Mouse (Mus musculus) adrenal gland, postnatal 25 days (tissue): ENCODE measurements at regions not wholly inside any gene's neighbourhood (a gene's known extent, or its start where the extent isn't known, plus 50 kb on each side); places are given as distances from the start of the nearest gene placed in this dataset.

Experiments
- DNase-seq: peaks from one replicate; pipeline ENCODE4 v3.0.0; 2021; ENCODE audit warnings: mixed read lengths

DNA sequence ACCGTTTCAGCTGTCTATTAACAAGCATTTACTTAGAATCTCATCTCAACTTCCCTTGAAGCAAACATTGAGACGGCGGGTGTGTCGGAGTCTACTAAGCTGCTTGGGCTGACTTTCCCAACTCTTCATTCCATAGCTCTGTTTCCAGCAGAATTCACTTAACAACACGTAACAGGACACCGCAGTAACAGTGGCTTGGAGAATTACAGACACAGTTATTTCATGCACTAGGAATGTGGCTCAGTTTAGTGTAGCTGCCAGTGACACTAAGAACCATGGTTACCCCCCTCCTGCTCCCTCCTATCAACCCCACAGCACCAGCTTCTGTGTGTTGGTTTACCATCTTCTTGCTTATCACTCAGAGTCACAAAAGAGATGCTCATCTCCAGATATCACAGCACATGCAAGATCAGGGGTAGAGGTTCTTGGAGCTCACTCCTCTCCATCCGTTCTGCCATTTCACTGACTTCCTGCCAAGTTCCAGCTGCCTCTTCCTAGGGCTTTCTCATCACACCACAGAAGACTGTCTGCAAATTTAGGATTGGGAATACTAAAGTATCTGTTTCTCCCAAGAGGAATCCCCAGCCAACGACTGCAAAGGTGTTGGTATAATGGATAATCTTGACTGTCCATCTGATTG is 90.7 kb downstream of the Banf2 start:
- DNase-seq, result no peak

DNA sequence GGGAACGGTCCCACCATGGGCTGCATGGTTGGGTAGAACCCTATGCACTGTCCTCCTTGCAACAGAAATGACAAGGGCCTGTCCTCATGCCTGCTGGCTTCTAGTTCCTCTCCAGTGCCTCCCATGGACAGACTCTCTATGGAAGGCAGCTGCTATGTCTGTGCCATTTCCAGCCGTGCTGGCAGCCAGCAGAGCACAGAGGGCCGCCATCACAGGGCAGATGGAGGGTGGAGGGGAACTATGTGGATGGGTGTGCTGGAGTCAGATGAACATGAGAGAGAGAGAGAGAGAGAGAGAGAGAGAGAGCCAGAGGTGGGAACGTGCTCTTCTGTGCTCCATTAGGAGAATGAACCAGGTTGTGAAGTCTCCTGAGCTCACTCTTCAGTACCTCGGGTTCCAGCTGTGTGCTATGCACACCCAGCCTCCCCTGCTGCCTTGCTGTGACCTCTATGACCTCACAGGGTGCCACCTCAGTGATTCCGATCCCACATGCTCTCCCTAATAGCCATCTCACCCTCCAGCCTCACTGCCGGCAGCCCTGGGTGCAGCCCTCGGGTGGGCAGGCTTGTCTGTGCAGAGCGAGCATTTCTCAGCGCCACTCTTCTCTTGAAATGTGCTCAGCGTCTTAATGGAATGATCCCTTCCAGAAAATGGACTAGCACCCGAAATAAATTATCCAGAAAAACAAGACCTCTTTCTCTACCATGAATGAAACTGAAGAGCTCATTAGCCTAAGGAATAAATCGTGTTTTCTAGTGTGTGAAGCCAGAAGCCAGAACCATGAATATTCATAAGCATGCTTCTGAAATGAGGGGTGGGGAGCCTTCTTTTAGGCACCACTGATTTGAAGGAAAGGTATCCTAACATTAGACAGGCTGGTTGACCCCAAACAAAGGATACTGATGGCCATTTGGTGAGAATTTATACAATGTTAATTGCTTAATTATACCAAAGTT is 94.5 kb downstream of the Banf2 start:
- DNase-seq, result no peak

DNA sequence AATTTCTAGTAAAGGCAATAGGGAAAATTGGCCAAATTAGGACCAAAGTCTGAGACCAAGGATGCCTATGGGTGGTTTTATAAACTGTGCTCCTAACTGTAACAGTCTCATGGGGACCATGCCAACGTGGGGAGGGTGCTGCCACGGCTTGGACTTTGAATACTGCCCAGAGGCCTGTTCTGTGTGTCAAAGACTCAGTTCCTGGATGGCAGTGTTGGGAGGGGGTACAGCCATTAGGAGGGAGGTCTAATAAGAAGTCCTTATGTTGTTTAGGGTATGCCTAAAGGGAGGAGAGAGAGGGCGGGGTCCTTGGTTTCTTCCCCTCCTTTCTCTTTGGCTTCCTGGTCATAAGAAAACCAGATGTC is 95.2 kb downstream of the Banf2 start:
- DNase-seq, result no peak

DNA sequence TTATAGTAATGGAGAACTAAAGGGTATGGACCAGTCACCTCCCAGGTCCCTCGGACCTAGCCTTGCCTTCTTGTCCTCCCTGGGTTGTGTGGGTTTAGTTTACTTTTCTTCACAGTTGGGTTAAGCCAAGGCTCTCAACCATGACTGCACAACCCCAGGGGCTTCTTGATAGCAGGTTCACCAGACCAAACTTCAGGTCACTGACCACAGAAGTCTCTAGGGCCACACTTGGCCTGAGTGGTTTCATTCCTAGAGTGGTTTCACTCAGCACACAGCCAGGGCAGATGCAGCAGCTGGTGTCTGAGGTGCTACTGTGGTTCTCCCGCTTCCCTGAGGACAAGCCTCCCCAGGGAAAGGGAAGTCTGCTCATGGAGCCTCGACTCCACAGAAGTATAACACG is 95.7 kb downstream of the Banf2 start:
- DNase-seq, result no peak

DNA sequence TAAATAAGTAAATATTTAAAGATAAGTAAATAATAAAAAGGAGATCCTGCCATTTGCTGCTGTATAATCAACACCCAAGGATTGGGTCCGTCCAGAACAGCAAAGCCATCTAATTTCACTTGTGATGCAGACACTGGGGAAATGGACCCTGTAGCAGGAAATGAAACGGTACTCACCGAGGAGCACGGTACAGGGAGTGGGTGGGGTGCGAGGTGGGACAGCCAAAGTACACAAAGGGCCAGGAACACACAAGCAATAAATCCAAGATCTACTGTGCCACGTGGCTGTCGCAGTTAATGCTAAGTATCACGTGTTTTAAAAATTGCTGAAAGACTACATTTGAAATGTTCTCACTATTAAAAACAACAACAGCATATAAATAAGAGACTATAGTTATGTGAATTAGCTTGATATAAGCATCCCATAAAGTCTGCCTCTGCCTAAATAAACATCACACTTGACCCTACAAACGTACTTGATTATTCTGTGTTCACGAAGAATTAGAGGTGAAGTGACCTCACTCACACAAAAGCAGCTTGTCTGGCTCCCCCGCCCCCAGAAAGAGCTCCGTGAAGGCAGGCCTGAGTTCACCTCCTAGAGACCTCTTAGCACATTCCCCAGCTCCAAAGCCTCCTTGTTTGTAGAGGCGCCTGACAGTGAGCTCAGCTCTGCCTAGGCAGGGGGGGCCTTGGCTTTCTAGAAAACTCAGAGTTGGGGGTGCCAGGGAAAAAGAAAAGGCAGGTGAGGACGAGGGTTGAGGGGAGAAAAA is 101.1 kb downstream of the Banf2 start:
- DNase-seq, result no peak

DNA sequence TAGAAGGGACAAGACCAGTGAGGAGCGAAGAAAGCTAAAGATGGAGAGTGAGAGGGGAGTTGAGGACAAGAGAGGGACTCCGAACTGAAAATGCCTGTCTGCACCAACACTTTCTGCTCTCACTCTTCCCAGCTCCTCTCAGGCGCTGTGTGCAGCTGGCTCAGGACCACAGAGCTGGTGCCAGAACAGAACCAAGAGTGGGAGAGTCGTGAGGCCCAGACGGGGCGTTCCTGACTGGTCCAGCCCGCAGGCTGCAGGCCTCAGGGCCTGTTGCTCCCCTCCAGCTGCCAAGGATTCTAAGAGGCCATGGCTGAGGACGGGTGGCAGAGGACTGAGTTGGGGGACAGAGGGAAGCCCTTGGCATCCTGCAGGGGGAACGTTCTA is 101.7 kb downstream of the Banf2 start:
- no peak for DNase-seq

DNA sequence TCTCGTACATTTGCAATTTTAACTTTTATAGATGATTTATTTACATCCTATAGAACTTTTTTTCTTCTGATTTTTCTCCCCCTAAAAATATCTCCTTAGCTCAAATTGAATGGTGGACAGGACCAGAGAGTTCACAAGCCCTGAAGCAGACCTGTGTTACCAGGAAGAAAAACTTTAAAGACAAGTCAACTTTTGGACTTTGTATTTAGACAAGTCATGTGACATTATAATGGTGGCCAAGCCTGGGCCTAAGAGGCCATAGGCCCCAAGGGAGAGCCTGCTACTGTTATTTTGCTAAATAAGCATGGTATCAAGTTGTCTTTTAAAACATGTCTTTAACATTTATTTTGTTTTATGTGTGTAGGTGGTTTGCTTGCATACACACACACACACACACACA is 102.7 kb downstream of the Banf2 start:
- no peak for DNase-seq

DNA sequence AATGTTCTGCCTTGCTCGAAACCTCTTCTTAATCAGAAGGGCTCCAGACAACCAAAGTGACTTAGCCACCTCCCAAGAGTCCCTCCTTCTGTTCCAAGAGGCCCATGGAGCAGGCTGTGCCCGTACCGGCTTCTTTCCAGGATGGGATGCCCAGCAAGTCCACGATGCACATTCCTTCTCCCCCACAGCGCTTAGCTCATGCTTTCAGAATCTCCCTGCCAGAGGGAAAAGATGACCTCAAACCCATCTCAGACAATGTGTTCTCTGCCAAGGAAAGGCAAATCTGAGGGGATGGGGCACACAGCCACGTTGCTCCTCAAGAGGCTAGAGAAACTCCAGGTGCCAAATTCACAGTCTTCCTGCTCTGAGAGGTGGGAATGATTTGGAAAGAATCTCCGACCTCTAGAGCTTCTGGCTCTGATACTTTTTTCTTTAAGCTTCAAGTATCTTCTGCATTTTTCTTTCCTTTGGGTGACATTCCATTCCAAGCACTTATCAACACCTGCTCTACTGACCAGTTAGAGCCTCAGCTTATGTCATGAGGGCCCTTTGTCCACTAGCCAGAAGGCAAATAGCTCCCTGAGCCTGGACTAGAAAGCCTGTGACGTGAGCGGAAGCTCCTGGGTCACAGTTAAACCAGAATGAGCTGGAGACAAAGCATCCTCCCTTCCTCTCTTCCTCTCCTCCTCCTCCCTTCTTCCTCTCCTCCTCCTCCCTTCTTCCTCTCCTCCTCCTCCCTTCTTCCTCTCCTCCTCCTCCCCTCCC is 110.9 kb downstream of the Banf2 start:
- no peak for DNase-seq

DNA sequence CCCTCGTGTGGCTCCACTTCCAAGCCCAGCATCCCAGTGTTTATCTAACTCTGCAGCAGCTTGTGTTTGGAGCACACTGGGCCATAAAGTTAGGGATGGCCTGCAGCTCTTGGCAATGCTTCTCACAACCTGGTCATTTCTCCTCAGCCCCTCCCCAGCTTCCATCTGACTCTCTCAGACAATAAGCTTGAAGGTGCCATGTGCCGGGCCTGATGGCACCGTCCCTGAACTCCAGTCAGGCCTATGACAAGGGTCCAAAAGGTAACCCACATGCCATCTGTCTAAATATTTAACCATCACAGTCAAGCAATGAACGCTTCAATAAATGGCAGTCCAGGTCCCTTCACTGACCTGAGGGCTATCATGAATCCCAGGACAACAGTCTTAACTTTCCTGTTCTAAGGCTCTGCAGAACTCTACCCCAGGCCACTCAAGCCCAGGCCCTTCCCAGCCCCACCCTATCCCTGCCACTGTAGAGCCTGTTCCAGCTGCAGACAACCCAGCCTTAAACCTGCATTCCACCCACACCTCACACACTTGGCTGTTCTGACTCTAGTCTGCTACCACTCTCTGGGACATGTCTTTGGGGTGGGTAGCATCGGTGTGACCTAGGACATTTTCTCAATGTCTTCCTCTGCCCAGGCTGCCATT is 111.8 kb downstream of the Banf2 start:
- no peak for DNase-seq

DNA sequence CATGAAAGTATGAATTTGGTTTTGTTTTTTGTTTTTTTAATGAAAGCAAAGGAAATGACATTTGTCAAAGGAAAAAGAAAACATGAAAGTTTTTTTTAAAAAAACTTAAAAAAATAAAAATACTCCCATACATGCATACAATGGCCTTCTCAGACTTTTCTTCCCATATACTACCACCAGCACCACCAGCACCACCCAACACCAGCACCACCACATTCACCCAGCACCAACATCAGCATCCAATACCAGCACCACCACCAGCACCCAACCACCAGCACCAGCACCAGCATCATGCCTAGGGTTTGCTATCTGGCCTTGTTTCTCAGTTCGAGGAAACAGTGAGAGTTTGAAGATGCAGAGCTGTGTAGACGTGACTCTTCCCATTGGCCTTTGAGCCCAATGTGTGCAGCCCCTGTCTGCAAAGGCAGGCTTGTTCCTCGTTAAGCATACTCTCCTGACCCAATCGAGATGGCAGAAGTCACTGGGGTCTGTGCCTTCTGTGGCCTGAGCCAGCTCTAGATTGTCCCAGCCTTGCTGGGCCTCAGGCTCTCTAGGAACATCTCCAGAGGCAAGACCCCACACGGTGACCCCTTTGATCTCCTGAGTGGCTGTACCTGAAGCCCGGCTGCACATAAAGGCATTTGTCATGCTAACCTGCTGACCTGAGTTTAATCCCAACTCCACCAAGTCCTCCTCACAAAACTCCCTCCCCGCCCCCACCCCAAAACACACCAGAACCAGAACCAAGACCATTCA is 113.8 kb upstream of the Mgme1 start:
- DNase-seq, result no peak

DNA sequence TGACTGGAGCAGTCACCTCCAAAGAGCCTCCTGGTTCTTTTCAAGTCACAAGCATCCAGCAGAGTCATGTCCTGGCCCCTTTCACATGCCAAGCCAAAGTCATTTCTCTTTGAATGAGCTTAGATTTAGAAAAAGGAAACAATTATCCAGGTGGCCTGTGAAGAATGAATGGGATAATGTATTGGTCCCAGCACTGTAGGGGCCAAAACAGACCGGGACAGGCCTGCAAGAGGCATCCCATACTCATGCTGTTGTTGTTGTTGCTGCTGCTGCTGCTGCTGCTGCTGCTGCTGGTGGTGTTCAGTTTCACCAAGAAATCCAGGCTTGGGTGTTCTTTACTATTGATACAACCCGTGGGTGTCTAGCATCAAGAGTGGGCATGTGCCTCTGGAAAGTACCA is 113.1 kb upstream of the Mgme1 start:
- DNase-seq, result no peak

DNA sequence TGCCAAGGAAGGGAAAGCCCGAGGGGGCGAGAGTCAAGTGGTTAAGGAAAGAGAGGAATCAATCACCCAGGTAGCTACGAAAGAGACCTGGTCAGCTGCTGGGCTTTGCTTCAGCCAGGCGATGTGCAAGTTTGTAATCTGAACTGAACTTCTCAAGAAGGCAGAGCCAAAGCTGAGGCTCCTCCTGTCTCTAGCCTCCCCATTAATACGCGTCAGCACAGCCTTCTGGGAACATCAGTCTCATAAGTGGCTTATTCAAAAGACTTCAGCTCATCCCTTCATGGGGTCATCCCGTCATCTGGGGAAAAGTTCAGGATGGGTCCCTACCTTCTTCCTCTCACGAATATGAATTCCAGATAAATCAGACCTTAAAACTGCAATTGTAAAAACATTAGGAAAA is 112.2 kb upstream of the Mgme1 start:
- DNase-seq, result no peak

DNA sequence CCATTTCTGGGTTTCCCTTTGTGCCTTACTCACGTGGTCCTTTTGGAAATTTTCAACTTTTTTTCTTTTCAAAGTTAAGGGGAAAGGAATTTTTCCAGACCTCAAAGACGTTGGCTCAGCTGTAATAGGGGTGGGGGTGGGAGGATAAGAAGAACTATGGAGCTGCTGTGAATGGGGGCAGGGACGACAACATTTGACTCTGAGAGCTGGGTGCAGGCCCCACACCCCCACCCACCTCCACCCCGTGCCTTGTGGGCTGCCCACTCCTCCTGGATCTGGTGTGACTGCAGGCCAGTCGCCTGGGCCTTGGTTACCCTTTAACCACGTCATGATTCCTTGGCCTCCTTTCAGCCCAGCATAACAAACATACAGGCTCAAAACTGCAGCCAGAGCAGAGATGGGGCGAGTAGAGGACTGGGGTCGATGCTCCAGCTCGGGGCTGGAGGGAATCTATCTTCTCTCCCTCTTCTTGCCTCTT is 110.6 kb upstream of the Mgme1 start:
- no peak for DNase-seq

DNA sequence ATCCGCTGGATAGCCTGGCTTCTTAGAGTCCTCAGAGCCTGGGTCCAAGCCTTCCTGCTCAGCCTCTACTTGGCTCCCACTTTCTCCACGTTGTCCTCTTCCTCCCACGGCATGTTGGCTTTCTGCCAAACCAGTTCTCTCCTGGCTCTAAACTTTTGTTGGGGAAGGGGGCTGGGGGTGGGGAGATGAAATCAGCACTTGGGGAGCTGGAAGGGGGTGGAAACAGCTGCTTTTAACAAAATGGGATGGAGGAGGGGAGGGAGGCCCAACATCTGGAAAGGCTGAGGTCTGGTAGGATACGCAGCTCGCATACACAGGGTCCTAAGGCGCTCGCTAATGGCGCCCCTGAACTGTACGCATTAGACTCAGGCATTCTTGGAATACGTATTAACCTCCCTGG is 110.0 kb upstream of the Mgme1 start:
- DNase-seq, result no peak

DNA sequence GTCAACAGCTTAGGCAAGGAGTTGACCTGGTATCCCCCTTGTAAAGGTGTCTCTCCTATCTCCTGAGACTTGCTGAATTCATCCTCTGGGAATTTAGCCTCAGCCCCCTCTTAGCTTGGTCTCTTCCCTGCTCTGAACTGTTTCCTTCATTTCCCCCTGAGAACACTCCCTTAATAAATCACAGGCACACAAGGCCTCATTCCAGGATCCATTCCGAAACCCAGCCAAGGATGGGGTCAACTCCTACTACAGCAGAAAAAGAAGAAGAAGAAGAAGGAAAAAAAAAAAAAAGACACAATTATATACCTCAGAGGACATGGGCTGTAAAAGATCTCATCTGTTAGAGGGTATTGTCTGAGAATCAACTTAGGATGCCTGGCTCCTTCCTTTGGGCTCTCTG is 108.6 kb upstream of the Mgme1 start:
- DNase-seq, result no peak

DNA sequence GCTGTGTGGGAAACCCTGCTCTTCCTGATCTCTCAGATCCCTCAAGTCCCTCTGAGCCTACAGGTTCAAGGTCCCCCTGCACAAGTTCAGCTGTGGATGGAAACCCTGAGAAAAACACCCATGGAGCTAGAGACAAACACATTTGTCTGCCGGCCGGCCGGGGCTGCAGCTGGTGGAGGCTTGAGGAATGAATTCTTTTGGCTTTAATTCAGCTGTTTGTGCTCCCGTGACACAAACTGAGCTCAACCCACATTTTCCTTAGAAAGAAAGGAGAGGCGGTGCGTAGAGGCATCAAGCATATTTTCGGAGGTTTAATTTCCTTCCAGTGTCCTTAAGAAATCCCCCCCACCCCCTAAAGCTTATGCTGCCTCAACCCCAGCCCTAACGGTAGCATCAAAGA is 106.4 kb upstream of the Mgme1 start:
- DNase-seq, result peak; percentile 16

DNA sequence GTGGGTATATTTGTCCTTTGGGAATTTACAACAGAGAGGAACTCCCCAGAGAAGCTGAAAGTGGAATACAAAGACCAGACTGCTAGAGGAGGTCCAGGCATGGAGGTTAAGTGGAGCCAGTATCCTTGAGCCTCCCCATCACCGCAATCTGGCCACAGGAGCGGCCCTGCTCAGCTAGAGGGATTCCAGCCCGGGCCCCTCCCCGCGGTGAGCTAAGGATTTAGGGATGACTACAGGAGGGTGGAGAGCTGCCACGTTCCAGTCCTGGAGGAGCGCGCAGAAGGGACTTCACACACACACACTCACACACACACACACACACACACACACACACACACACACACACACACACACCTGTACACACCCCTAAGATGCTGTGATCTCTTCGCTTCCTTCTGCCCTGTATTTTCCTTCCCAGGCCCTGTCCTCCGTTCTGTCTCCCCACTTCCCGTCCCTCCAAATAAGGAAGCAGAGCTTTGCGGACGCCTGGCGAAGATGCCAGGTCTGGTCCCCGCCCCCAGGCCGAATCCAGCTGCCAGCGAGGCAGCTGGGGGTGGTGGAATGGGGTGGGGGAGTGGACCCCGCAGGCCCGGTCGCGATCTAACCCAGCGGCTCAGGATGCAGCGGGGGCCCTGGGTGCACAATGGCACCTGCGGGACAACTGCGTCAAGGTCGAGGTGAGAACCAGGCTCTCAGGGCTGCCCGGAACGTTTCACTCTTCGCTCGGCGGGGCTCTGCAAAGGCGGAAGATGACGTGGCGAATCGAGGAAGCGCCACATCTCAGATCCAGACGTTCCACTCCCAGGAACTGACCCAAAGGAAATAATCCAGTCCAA is 105.3 kb upstream of the Mgme1 start:
- DNase-seq, result peak; percentile 78

DNA sequence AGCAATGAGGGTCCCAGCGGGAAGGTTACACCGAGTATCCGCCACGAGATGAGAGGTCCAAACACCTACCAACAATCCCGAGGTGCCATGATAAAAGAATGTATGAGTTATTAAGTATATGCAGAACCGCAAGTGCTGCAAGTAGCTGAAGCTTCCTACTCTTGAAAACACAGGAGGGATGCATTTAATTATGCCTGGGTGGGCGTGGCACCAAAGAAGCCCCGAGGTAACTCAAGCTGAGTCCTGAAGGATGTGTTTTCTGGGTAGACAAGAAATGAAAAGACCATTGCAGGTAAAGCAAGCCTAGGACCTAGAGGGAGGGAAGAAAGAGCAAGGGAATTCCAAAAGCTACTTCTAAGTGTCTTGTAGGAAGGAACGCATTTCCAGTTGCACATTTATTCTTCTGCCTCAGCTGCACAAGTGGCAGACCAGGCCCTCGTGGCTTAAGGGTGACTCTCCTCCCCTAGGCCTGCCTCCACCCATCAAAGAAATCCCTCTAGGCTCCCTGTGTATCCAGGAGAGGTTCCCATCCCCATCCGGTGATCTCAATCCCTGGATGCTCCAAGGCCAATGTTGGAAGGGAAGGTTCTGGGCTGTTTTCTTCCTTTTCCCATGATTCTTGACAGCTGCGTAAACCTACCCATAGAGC is 104.2 kb upstream of the Mgme1 start:
- no peak for DNase-seq

DNA sequence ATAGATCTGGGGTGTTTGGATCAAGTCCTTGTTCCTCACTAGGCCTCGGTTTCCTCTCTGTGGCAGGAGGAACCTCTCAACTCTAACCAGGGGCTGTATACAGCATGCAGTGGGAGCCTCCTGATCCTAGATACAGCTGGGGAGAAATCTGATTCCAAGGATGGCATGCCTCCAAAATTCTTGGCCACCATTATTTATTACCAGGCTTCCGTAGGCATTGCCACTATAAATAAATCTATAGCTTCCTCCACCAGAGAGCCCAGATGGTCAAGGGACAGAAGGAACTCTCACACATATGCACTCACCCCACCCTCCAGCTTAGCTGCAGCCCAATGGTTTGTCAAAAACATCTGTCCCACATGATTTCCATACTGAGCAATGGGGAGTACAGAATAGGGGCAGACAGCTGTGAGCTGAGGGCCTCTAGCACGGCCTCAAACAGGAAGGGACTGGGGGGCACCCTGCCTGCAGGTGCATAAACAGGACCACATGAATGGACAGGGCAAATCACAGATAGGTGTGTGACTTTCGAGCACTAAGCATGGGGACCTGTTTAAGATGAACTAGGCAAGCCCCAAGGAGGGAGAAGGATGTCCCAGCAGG is 100.8 kb upstream of the Mgme1 start:
- no peak for DNase-seq
